Mouse (Mus musculus): ENCODE measurements around the gene Smco2. TPM values are rescaled to one million over a fixed set of nuclear protein-coding genes. Genes with fewer than 3 reads are reported as not detected.
A peak's percentile ranks its signal among the peaks of the same experiment; 100 is the strongest.

Smco2 gene
- polyA plus RNA-seq, 1 experiment: not detected

DNA sequence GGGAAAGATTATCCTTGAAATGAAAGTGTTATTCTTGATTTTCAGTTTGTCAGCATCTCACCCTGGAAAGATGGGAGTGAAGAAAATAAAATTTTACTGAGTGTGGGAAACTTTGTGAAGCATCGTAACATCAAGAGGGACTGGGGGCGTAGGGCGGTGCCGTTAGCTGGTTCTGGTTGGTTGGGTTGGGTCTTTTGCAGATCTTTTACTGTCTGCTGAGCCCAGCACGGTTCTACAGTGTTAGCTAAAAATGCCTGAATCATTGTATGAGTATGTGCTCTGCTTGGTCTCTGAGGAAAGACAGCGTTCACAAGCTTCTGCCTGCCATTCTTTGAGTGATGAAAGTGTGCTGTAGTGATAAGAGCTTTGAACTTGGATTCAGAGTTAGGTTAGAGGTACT, 24.5 kb downstream of the Smco2 start:
- WGBS: 65% methylated on average over 6 of the region's 6 CpGs
- TF ChIP-seq CTCF (IDR thresholded peaks at IDR 0.05; ENCODE audit: insufficient read depth, low read depth, low read length) (no peak), POLR2A (IDR thresholded peaks at IDR 0.05; ENCODE audit: insufficient read depth, low read depth, low read length) (no peak)
- H3K4me1 ChIP-seq (ENCODE audit: control insufficient read depth, insufficient read depth, low read length): peaks cover 9% of the 10 kb centered on the region
- H3K27ac ChIP-seq (ENCODE audit: insufficient read depth, low read depth, low read length): peak overlapping the region; percentile 23; the same call in 1 of the 2 replicates
- H3K4me3 ChIP-seq (ENCODE audit: insufficient read depth, low read depth, low read length): no peak overlapping the region

DNA sequence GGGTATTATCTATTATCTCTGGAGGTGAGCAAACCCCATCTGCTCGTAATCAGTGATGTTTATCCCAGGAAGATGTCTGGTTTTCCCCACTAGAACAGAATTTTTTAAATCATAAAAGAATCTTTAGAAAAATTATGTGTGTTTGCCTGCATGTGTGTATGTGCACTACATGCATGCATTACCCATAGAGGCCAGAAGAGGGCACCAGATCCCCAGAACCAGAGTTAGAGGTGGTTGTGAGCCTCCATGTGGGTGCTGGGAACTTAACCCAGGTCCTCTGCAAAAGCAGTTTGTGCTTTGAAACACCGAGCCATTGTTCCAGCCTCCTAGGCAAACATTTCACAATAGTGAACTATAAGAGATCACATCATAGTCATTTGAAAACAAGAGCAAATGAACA, 26.9 kb downstream of the Smco2 start:
- Histone ChIP-seq H3K27ac (ENCODE audit: insufficient read depth, low read depth, low read length) (peak overlapping the region; percentile 91), H3K4me1 (ENCODE audit: control insufficient read depth, insufficient read depth, low read length) (peaks cover 14% of the 10 kb centered on the region), H3K4me3 (ENCODE audit: insufficient read depth, low read depth, low read length) (no peak overlapping the region)
- WGBS: 88% methylated on average over 2 of the region's 2 CpGs
- TF ChIP-seq CTCF (IDR thresholded peaks at IDR 0.05; ENCODE audit: insufficient read depth, low read depth, low read length) (no peak), POLR2A (IDR thresholded peaks at IDR 0.05; ENCODE audit: insufficient read depth, low read depth, low read length) (no peak)

DNA sequence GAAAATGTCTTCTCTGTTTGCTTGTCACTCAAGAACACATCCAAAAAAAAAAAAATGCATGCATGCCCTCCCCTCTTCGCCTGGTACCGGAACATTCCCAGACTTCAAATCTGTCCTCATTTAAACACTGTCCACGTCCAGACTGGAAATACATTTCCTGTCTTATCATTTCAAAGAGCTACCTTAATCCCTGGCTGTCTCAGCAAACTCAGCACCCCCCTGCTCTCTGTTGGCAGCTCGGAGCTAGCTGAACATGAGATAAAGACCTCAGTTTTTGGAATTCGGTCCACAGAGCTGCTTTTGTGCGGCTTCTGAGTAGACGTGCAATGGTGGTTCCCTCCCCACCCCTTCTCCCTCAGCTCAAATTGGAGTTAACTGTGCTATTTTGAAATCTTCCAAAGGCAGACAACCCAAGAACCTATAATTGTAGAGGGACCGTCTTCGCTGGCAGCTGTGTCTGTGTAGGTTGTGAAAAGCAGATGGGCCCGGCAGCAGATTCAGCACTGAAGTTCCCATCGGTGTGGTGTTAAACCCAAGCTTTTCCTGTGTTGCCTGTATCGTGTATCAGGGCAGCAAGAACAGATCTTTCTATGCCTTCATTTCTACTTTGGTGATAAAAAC, 27.6 kb downstream of the Smco2 start:
- 30% methylated on average over 12 of the region's 12 CpGs for WGBS
- peaks cover 14% of the 10 kb centered on the region for H3K4me1 ChIP-seq (ENCODE audit: control insufficient read depth, insufficient read depth, low read length)
- peak overlapping the region; percentile 91 for H3K27ac ChIP-seq (ENCODE audit: insufficient read depth, low read depth, low read length)
- no peak overlapping the region for H3K4me3 ChIP-seq (ENCODE audit: insufficient read depth, low read depth, low read length)
- no peak for TF ChIP-seq POLR2A (IDR thresholded peaks at IDR 0.05; ENCODE audit: insufficient read depth, low read depth, low read length)
- no peak for TF ChIP-seq CTCF (IDR thresholded peaks at IDR 0.05; ENCODE audit: insufficient read depth, low read depth, low read length)

DNA sequence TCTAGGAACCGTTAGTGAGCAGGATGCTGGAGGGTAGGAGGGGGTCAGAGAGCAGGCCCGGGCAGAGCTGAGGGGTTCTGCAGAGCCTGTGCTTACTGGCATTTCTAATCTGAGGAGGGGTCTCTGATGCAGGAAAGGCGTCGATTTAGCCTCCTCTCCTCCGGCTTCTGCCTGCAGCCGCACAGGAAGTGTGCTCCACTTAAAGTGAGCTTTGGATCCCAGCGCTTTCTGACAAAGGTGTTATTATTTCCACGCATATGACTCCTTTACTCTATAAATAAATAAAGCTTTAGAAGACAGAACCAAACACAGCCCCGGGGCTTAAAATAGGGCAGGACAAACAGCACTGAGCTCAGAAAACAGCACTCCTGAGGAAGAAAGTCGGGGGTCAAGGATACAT, 29.0 kb downstream of the Smco2 start:
- TF ChIP-seq POLR2A (IDR thresholded peaks at IDR 0.05; ENCODE audit: insufficient read depth, low read depth, low read length): no peak
- no peak for TF ChIP-seq CTCF (IDR thresholded peaks at IDR 0.05; ENCODE audit: insufficient read depth, low read depth, low read length)
- peaks cover 18% of the 10 kb centered on the region for H3K4me1 ChIP-seq (ENCODE audit: control insufficient read depth, insufficient read depth, low read length)
- 21% methylated on average over 10 of the region's 10 CpGs for WGBS
- H3K4me3 ChIP-seq (ENCODE audit: insufficient read depth, low read depth, low read length): no peak overlapping the region
- peak overlapping the region; percentile 81 for H3K27ac ChIP-seq (ENCODE audit: insufficient read depth, low read depth, low read length)

DNA sequence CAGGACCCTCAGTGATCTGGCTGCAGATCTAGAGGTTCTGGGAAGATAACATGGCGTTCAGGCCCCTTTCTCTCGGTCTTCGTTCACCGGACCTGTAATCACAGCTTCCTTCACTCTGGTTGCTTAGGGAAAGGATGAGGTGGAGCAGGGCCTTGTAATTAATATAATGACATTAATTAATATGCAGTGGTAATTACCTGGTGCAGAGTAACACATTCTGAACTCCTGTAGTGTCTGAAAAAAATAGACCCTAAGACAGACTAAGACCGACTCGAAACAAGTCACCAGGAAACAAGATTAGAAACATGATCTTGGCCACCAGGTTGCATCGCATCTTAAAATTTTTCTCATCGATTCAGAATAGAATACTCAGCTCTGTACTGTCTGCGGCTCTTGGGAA, 30.0 kb downstream of the Smco2 start:
- peaks cover 18% of the 10 kb centered on the region for H3K4me1 ChIP-seq (ENCODE audit: control insufficient read depth, insufficient read depth, low read length)
- H3K4me3 ChIP-seq (ENCODE audit: insufficient read depth, low read depth, low read length): no peak overlapping the region
- TF ChIP-seq CTCF (IDR thresholded peaks at IDR 0.05; ENCODE audit: insufficient read depth, low read depth, low read length): no peak
- WGBS: 42% methylated on average over 9 of the region's 9 CpGs
- H3K27ac ChIP-seq (ENCODE audit: insufficient read depth, low read depth, low read length): peak overlapping the region; percentile 85

DNA sequence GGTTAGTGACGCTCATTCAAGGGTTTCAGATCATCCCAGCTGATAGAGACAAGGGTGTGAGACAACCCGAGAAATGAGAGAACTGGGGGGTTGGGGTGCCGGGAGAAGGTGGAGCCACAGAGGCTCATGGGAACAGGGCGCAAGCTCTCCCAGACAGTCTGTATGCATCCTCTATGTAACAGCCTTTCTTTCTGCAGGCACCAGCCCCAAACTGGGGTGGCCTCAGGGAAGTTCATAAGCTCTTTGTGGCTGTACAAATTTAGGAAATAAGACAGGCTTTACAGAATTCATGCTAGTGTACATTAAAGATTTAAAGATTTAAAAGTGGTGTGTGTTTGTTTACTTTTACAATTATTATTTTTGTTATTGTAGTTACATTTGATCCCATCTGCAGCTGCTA, 30.4 kb downstream of the Smco2 start:
- WGBS: 64% methylated on average over 4 of the region's 4 CpGs
- H3K27ac ChIP-seq (ENCODE audit: insufficient read depth, low read depth, low read length): peak overlapping the region; percentile 85; the same call in 1 of the 2 replicates
- H3K4me3 ChIP-seq (ENCODE audit: insufficient read depth, low read depth, low read length): no peak overlapping the region
- H3K4me1 ChIP-seq (ENCODE audit: control insufficient read depth, insufficient read depth, low read length): peaks cover 20% of the 10 kb centered on the region
- no peak for TF ChIP-seq CTCF (IDR thresholded peaks at IDR 0.05; ENCODE audit: insufficient read depth, low read depth, low read length)
- TF ChIP-seq POLR2A (IDR thresholded peaks at IDR 0.05; ENCODE audit: insufficient read depth, low read depth, low read length): no peak

DNA sequence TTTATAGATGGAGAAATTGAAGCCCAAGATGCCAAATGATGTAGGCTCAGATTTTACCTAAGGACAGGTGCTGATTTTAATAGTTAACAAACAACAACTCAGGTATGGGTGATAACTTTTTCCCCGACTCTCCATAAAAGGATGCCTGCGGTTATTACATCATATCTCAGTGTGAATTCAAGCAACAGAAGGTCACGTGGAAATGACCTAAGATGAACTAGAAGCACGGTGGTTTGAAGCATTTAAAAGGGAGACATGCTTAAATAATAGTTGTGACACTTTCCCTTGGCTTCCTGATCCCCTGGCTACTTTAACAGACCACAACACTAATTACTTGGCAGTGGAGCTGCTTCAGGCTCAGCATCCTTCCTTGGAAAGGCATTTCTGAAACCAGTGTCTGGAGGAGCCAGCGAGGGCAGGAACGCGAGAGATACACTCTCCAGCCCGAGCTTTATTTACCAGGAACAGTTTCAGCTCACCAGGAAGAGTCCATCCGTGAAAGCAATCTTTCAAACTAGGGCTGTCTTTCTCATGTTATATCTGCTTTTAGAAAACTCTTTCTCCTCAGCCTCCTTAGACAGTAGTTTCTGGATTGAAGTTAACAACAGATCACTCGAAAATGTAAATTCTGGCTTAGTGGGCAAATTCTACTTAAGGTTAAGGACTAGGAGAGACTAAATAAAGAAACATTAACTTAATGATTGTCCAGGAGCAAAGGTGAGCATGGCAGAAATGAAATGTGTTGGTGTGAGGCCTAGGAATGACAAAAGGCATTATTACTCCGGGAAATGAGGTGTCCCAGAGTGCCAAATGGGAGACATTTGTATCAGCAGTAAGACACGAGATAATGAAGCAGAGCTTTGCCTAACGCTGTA, 32.2 kb downstream of the Smco2 start:
- WGBS: 80% methylated on average over 13 of the region's 13 CpGs
- no peak for TF ChIP-seq POLR2A (IDR thresholded peaks at IDR 0.05; ENCODE audit: insufficient read depth, low read depth, low read length)
- no peak for TF ChIP-seq CTCF (IDR thresholded peaks at IDR 0.05; ENCODE audit: insufficient read depth, low read depth, low read length)
- H3K4me3 ChIP-seq (ENCODE audit: insufficient read depth, low read depth, low read length): no peak overlapping the region
- peaks cover 22% of the 10 kb centered on the region for H3K4me1 ChIP-seq (ENCODE audit: control insufficient read depth, insufficient read depth, low read length)
- H3K27ac ChIP-seq (ENCODE audit: insufficient read depth, low read depth, low read length): no peak overlapping the region

DNA sequence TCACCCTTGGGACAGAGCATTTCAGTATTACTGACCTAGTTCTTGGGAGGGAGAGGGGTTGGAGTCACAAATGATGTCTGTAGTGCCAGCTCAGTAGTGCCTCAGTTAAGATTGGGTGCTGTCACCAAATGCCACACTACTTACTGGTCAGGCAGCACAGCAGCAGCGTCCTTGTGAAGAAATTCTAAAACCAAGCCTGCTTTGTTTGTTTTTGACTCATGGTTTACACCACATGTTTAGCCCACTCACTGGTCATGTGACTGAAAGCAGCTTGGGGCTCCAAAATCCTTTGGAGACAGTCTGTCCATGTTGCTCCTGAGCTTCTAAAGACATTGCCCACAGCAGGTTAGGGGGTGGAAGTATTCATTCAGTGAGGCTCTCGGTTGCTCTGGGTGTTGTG, 33.5 kb downstream of the Smco2 start:
- TF ChIP-seq POLR2A (IDR thresholded peaks at IDR 0.05; ENCODE audit: insufficient read depth, low read depth, low read length) (no peak), CTCF (IDR thresholded peaks at IDR 0.05; ENCODE audit: insufficient read depth, low read depth, low read length) (no peak)
- peak overlapping the region; percentile 17; the same call in 1 of the 2 replicates for H3K27ac ChIP-seq (ENCODE audit: insufficient read depth, low read depth, low read length)
- no peak overlapping the region for H3K4me3 ChIP-seq (ENCODE audit: insufficient read depth, low read depth, low read length)
- WGBS: 51% methylated on average over 2 of the region's 2 CpGs
- peaks cover 22% of the 10 kb centered on the region for H3K4me1 ChIP-seq (ENCODE audit: control insufficient read depth, insufficient read depth, low read length)

DNA sequence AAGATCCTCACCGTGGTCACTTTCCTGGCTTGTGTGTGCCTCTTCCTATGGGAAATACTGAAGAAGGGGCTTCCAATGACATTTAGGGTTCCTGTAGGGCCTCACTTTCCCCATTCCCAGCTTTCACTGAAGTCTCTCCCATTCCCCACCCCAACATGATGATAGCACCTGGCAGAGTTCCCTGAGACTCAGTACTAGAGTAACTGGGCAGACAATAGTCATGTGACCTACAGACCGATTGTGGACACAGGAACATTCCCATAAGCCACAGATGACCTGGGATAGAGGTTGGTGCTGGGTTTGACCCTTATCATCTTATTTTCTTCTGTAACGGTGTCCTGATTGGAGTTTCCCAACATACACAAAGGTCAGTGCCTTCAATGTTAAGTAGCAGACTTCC, 34.3 kb downstream of the Smco2 start:
- WGBS: 93% methylated on average over 3 of the region's 3 CpGs
- Histone ChIP-seq H3K4me1 (ENCODE audit: control insufficient read depth, insufficient read depth, low read length) (peaks cover 19% of the 10 kb centered on the region), H3K4me3 (ENCODE audit: insufficient read depth, low read depth, low read length) (no peak overlapping the region), H3K27ac (ENCODE audit: insufficient read depth, low read depth, low read length) (no peak overlapping the region)
- TF ChIP-seq CTCF (IDR thresholded peaks at IDR 0.05; ENCODE audit: insufficient read depth, low read depth, low read length) (no peak), POLR2A (IDR thresholded peaks at IDR 0.05; ENCODE audit: insufficient read depth, low read depth, low read length) (no peak)

All from olfactory bulb, adult 2 months (tissue).